Mouse (Mus musculus): Measurements from ENCODE around the gene Atxn2.
"Not testable (repeated sequence)": the region's sequence is repeated elsewhere in the genome, so short reads cannot be mapped to it uniquely, and the experiment has no call there.

- TF ChIP-seq ZC3H11A (IDR thresholded peaks at IDR 0.05; ENCODE audit: borderline replicate concordance, low read depth, low read length); HCFC1 (IDR thresholded peaks at IDR 0.05; ENCODE audit: borderline replicate concordance, insufficient read depth, low read length); ZNF384 (IDR thresholded peaks at IDR 0.05; ENCODE audit: low read depth, low read length); CHD2 (IDR thresholded peaks at IDR 0.05; ENCODE audit: low read depth, low read length); MAFK (IDR thresholded peaks at IDR 0.05; ENCODE audit: insufficient read depth, low read depth, low read length): not testable (repeated sequence)
Observed at GRCm38 (mm10) chr5:121691436-121691835, 19.7 kb upstream of the Atxn2 start.
